Mouse (Mus musculus): ENCODE data around the gene Kpna2. TPM values are rescaled to one million over a fixed set of nuclear protein-coding genes. Genes with fewer than 3 reads are reported as not detected.

The Kpna2 gene
- polyA plus RNA-seq (2015; fragmentation: Nextera tagmentation; extraction: Ambion mirVana), result 81.1 and 87.7 TPM in 2 replicates

DNA sequence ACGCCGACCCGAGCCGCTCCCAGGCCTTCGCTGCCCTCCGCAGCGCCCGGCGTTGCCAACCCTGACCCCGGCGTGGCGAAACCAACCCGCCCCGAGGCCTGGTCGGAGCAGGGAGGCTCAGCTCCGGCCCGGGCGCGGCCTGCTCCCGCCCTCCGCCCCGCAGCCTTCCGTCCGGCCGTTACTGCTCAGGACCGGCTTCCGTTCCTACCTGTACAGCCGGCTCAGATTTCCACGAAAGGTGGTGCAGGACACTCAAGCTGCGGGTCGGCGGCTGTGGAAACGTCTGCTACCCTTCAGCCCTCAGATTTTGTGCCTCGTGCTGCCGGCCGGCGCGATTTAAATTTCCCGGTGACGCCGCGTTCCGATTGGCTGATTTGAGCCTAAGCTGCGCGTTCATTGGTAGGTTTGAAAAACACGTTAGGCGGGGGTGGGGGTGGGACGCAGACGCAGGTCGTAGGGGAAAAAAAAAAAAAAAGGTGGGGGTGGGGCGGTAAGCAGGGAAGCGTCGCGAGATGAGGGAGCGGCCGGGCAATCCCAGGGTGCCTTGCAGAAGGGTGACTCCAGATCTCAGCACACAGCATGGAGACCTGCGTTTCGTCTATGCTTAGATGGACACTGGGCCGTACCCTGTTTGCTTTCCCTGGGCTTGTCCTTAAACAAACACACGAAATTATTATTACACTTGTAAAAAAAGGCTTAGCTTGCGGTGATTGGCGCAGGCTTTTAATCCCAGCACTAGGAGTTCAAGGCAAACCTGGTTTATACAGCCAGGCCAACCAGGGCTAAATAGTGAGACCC, at the start of gene Kpna2:
TSS of gene Kpna2 (minus strand) at position 391 of the 798 bp plus-strand sequence.

DNA sequence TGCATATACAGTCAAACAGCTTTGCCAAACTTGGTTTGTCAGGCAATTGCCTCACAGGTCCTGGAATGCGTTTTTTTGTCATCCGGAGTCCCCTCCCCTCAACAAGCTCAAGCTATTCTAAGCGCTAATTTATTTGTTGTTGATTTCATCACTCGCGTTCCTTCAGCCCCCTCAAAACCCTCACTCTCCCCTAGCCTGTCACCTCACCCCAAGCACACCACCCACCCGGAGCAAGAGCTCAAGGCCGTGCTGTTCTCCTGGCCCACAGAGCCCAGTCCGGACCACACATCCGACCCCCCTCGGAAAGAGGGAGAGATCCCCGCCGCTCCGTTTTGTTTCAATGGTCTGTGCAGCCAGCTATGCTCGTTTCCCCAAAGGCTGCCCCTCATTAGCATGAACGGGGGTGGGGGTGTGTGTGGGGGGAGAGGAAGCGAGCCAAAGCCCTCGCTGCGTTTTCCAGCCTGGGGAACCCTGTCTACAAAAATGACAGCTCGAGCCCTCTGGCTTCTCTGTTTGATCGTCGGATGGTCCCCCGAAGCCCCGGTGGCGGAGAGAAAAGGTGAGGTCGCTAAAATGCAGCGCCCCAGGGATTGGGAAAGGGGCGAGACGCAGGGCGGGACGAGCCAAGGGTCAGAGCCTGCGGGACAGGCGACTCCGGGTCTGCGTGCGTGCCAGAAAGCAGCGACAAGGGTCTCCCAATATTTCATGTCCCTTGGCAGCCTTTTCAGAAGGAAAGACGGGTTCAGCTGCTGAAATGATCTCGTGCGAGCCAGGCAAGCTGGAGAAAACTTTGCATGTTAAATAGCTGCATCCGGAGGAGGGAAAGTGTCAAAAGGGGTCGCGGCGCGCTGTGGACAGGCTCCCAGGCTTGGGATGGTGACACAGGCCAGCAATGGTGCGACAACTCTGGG, 26.3 kb upstream of the Kpna2 start, which contains the start of gene 1810010H24Rik:
TSS of gene 1810010H24Rik (plus strand) at position 271 of the 911 bp plus-strand sequence.

Other genes starting within 250 kb of the Kpna2 start
- 19.2 and 37.0 TPM in 2 replicates for gene Pecam1, start 248.9 kb downstream of the Kpna2 start, polyA plus RNA-seq (2015; fragmentation: Nextera tagmentation; extraction: Ambion mirVana)
- gene Milr1, start 248.3 kb downstream of the Kpna2 start, polyA plus RNA-seq (2015; fragmentation: Nextera tagmentation; extraction: Ambion mirVana), result 2.2 and 3.3 TPM in 2 replicates
- gene Polg2, start 220.0 kb downstream of the Kpna2 start, polyA plus RNA-seq (2015; fragmentation: Nextera tagmentation; extraction: Ambion mirVana), result 14.3 and 14.6 TPM in 2 replicates
- 169 and 248 TPM in 2 replicates for gene Ddx5, start 210.4 kb downstream of the Kpna2 start, polyA plus RNA-seq (2015; fragmentation: Nextera tagmentation; extraction: Ambion mirVana)
- 7.0 and 11.5 TPM in 2 replicates for gene Cep95, start 210.3 kb downstream of the Kpna2 start, polyA plus RNA-seq (2015; fragmentation: Nextera tagmentation; extraction: Ambion mirVana)
- 9.4 and 10.4 TPM in 2 replicates for gene Smurf2, start 78.8 kb downstream of the Kpna2 start, polyA plus RNA-seq (2015; fragmentation: Nextera tagmentation; extraction: Ambion mirVana)
- gene 1810010H24Rik, start 26.1 kb upstream of the Kpna2 start, polyA plus RNA-seq (2015; fragmentation: Nextera tagmentation; extraction: Ambion mirVana), result 8.3 and 8.5 TPM in 2 replicates
- 15.4 and 17.9 TPM in 2 replicates for gene Bptf, start 132.6 kb upstream of the Kpna2 start, polyA plus RNA-seq (2015; fragmentation: Nextera tagmentation; extraction: Ambion mirVana)
- 18.3 and 23.4 TPM in 2 replicates for gene Nol11, start 189.8 kb upstream of the Kpna2 start, polyA plus RNA-seq (2015; fragmentation: Nextera tagmentation; extraction: Ambion mirVana)